Mouse (Mus musculus) central nervous system, embryonic 11.5 days (tissue): ENCODE results near the gene Tmem25. TPM values are rescaled to one million over a fixed set of nuclear protein-coding genes. Genes with fewer than 3 reads are reported as not detected.

ENCODE experiments used
- polyA plus RNA-seq: library from polyadenylated mRNA; depleted of rRNA; stranded (reverse); fragments of >200 nt; gene quantifications from 2 replicates; pipeline ENCODE4 v1.2.3, GENCODE M21; 2012; rRNA removed

Tmem25 gene
- 3.8 and 6.6 TPM in 2 replicates for polyA plus RNA-seq

GRCm38 (mm10) chr9:44799102-44799957, at the start of gene Tmem25:
Tmem25 (minus strand) TSS chr9:44799307.

DNA sequence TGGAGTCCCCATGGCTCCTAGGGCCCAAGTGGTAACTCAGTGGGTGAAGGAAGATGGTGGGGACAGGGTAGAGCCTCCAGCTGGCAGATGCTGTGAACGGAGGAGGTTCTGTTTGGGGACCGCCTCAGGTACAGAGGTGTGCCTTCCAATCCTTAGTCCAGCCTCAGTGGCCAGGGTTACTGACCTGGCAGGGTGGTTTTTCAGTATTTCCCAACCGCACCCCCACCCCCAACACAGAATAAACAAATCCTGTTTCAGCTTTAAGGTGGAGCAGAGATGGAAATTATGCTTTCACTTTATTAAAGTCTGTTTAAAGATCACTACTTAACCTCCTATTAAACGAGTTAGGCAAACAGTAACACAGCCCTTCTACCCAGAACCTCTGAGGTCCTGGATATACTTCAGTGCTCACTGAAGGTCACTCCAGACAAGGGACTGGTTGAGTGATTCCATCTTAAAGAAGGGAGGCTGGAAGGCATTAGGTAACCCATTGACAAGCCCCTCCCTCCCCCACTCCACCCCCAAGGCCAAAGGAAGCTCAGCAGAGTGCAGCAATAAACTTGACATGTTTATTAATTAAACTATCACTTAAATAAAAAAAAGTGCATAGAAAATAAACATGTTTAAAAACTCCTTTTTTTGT, 3.8 kb upstream of the Tmem25 start, which contains the start of gene Ttc36:
Gene Ttc36 (minus strand): TSS at position 265 of the 643 bp plus-strand sequence.

DNA sequence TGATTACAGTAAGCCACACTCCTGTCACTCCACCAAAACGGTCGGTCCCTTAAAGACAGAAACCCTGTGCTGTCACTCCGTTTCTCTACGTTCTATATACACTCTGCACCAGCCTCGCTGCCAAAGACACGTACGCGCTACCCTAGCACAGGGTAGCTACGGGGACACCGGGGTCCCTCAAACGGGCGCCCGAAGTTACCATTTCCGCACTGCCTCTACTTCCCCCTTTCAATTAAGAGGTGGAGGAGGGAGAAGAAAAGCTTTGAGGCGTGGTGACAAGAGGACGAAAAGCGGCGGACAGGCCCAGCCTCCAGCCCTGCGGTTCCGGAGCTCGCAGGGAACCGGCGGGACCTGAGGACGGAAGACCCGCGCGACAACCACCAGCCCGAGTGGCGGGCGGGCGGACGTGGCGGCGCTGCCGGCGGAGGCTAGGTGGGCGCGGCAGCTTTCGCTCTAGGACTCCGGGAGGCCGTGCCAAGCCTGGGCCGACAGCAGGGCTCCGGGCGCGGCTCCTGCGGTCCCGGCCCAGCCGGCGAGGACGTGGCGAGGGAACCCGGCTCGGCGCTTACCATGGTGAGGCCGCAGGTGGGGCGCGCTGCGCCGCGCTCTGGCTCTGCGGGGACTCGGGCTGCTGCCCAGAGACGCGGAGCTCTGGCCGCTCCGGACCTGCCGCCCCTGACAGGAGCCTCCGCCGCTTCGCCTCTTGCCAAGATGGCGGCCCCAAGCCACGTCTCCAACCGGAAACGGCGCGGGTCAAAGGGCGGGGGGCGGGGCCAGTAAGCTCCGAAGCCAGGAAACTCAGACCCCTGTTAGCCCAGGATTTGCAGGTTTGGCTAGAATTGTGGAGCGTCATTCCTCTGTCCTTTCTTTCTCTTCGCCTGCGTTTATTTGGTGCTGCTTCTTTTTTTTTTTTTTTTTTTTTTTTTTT, 31.7 kb downstream of the Tmem25 start, which contains the start of the genes Arcn1 and Ift46:
Gene Arcn1 (minus strand): TSS at position 745 of the 928 bp plus-strand sequence.
Gene Ift46 (plus strand): TSS at position 808 of the 928 bp plus-strand sequence.

Other genes with a start within 250 kb of the Tmem25 start
- gene Cxcr5, start 237.4 kb downstream of the Tmem25 start, polyA plus RNA-seq = not detected in 2 replicates
- 52.3 and 67.1 TPM in 2 replicates for gene Ddx6, start 194.4 kb downstream of the Tmem25 start, polyA plus RNA-seq
- not detected in 2 replicates for gene Treh, start 126.1 kb downstream of the Tmem25 start, polyA plus RNA-seq
- 88.9 and 184 TPM in 2 replicates for gene Phldb1, start 64.1 kb downstream of the Tmem25 start, polyA plus RNA-seq
- 97.4 and 105 TPM in 2 replicates for gene Arcn1, start 31.5 kb downstream of the Tmem25 start, polyA plus RNA-seq
- 126 and 128 TPM in 2 replicates for gene Ift46, start 31.4 kb downstream of the Tmem25 start, polyA plus RNA-seq
- gene Ttc36, start 3.8 kb upstream of the Tmem25 start, polyA plus RNA-seq = 0.83 and 0.94 TPM in 2 replicates
- gene Kmt2a, start 82.0 kb upstream of the Tmem25 start, polyA plus RNA-seq = 17.7 and 21.7 TPM in 2 replicates
- 255 and 521 TPM in 2 replicates for gene Atp5l, start 121.4 kb upstream of the Tmem25 start, polyA plus RNA-seq
- gene Ube4a, start 166.3 kb upstream of the Tmem25 start, polyA plus RNA-seq = 19.1 and 28.7 TPM in 2 replicates
- gene Cd3g, start 181.1 kb upstream of the Tmem25 start, polyA plus RNA-seq = 0.05 and 0.06 TPM in 2 replicates
- gene Cd3d, start 182.5 kb upstream of the Tmem25 start, polyA plus RNA-seq = not detected in 2 replicates
- gene Cd3e, start 210.3 kb upstream of the Tmem25 start, polyA plus RNA-seq = not detected in 2 replicates
- 0.94 and 3.8 TPM in 2 replicates for gene Mpzl2, start 240.5 kb upstream of the Tmem25 start, polyA plus RNA-seq